Mouse (Mus musculus): ENCODE results near the gene Pitpnm3. TPM values are rescaled to one million over a fixed set of nuclear protein-coding genes. Genes with fewer than 3 reads are reported as not detected.
A peak's percentile ranks its signal among the peaks of the same experiment; 100 is the strongest.

Gene Pitpnm3
- polyA plus RNA-seq, 1 experiment from 2014 or later, result 8.5 TPM

DNA sequence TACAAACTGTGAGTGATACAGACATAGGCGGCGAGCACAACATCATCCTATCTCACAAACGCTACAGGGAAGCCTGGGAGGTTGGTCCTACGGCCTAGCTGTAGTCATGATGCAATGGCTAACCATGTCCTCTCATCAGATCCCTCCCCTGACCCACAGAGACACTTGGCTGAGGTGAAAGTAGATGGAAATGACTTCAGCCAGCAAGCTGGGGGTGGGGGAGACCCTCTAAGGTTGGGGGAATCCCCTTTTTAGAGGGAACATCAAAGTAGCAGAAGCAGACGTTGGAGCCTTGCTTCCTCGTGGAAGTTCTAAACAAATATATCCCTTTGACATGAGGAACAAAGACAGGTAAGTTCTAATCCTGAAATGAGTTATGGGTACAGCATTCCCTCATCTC lies 71.2 kb downstream of the Pitpnm3 start:
- Histone ChIP-seq H3K4me3 (ENCODE audit: low read depth, low read length) (no peak overlapping the region), H3K4me1 (ENCODE audit: insufficient read depth, low read depth, low read length) (no peaks in the 10 kb centered on the region), H3K4me2 (replicated peaks; ENCODE audit: low read depth, low read length) (no peak overlapping the region), H3K27ac (ENCODE audit: low read length) (no peak overlapping the region), H3K9me3 (ENCODE audit: low read length) (no peaks in the 10 kb centered on the region), H3K27me3 (replicated peaks; ENCODE audit: insufficient read depth, low read length) (no peaks in the 10 kb centered on the region), H3K36me3 (ENCODE audit: insufficient read depth, low read length) (no peaks in the 10 kb centered on the region), H3K9ac (replicated peaks; ENCODE audit: low read depth) (no peak overlapping the region)
- ATAC-seq (no peak), DNase-seq (ENCODE audit: low spot score) (no peak)
- 73% methylated on average over 6 of the region's 6 CpGs for WGBS
- TF ChIP-seq CTCF (IDR thresholded peaks at IDR 0.05), result no peak
- no peak for TF ChIP-seq EP300 (IDR thresholded peaks at IDR 0.05)

DNA sequence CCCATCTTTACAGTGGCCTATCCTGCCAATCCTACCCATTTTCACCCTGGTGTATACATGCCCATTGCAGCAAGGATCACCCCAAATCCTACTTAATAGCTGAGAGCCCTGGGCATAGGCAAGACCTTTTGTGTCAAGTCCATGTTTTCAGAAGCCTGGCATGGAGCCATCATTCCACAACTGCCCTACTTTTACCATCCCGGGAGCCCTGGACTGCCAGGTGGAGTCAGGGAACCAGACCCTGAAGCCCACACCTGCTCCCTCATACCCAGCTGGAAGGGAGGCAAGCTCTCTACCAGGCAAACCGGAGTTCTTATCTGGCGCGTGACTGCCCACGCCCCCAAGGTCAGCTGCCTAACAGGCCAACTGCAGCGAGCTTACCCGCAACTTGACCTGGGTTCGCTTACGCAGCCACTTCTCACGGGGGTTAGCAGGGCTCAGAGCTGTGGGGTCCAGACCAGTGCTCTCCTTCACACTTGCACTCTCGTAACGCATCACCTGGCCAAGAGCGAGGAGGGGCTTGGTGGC lies 74.4 kb downstream of the Pitpnm3 start:
- no peak overlapping the region for H3K9ac ChIP-seq (replicated peaks; ENCODE audit: low read depth)
- no peak for TF ChIP-seq EP300 (IDR thresholded peaks at IDR 0.05)
- TF ChIP-seq CTCF (IDR thresholded peaks at IDR 0.05), result no peak

GRCm38 (mm10) chr11:72060416-72060815 lies 75.2 kb downstream of the Pitpnm3 start:
- WGBS, result 65% methylated on average over 9 of the region's 9 CpGs
- Histone ChIP-seq H3K9me3 (ENCODE audit: low read length) (no peaks in the 10 kb centered on the region), H3K36me3 (ENCODE audit: insufficient read depth, low read length) (no peaks in the 10 kb centered on the region), H3K9ac (replicated peaks; ENCODE audit: low read depth) (no peak overlapping the region), H3K4me1 (ENCODE audit: insufficient read depth, low read depth, low read length) (no peaks in the 10 kb centered on the region), H3K27me3 (replicated peaks; ENCODE audit: insufficient read depth, low read length) (no peaks in the 10 kb centered on the region), H3K4me3 (ENCODE audit: low read depth, low read length) (no peak overlapping the region), H3K27ac (ENCODE audit: low read length) (no peak overlapping the region), H3K4me2 (replicated peaks; ENCODE audit: low read depth, low read length) (no peak overlapping the region)
- no peak for DNase-seq (ENCODE audit: low spot score)
- TF ChIP-seq EP300 (IDR thresholded peaks at IDR 0.05) (no peak), CTCF (IDR thresholded peaks at IDR 0.05) (no peak)
- no peak for ATAC-seq

More for the DNA sequence above, 74.4 kb downstream of the Pitpnm3 start:
- Histone ChIP-seq H3K4me2 (replicated peaks; ENCODE audit: low read depth, low read length) (no peak overlapping the region), H3K4me1 (ENCODE audit: insufficient read depth, low read depth, low read length) (no peaks in the 10 kb centered on the region), H3K36me3 (ENCODE audit: insufficient read depth, low read length) (no peaks in the 10 kb centered on the region), H3K27ac (ENCODE audit: low read length) (no peak overlapping the region), H3K27me3 (replicated peaks; ENCODE audit: insufficient read depth, low read length) (no peaks in the 10 kb centered on the region), H3K4me3 (ENCODE audit: low read depth, low read length) (no peak overlapping the region), H3K9me3 (ENCODE audit: low read length) (no peaks in the 10 kb centered on the region)
- no peak for DNase-seq (ENCODE audit: low spot score)
- WGBS, result 49% methylated on average over 13 of the region's 13 CpGs
- ATAC-seq, result no peak

- 58% methylated on average over 3 of the region's 3 CpGs for WGBS
- DNase-seq (ENCODE audit: low spot score) (no peak), ATAC-seq (no peak)
- Histone ChIP-seq H3K4me1 (ENCODE audit: insufficient read depth, low read depth, low read length) (no peaks in the 10 kb centered on the region), H3K4me2 (replicated peaks; ENCODE audit: low read depth, low read length) (no peak overlapping the region), H3K36me3 (ENCODE audit: insufficient read depth, low read length) (no peaks in the 10 kb centered on the region), H3K9me3 (ENCODE audit: low read length) (no peaks in the 10 kb centered on the region), H3K9ac (replicated peaks; ENCODE audit: low read depth) (no peak overlapping the region), H3K27ac (ENCODE audit: low read length) (no peak overlapping the region), H3K27me3 (replicated peaks; ENCODE audit: insufficient read depth, low read length) (no peaks in the 10 kb centered on the region), H3K4me3 (ENCODE audit: low read depth, low read length) (no peak overlapping the region)
- TF ChIP-seq EP300 (IDR thresholded peaks at IDR 0.05), result no peak
- no peak for TF ChIP-seq CTCF (IDR thresholded peaks at IDR 0.05)
These were observed 78.4 kb downstream of the Pitpnm3 start for GRCm38 (mm10) chr11:72057166-72057565.

GRCm38 (mm10) chr11:72055176-72055575 lies 80.4 kb downstream of the Pitpnm3 start:
- no peaks in the 10 kb centered on the region for H3K4me1 ChIP-seq (ENCODE audit: insufficient read depth, low read depth, low read length)
- H3K9me3 ChIP-seq (ENCODE audit: low read length), result no peaks in the 10 kb centered on the region
- H3K36me3 ChIP-seq (ENCODE audit: insufficient read depth, low read length), result no peaks in the 10 kb centered on the region
- DNase-seq (ENCODE audit: low spot score) (no peak), ATAC-seq (no peak)
- no peak overlapping the region for H3K4me3 ChIP-seq (ENCODE audit: low read depth, low read length)
- H3K4me2 ChIP-seq (replicated peaks; ENCODE audit: low read depth, low read length), result no peak overlapping the region
- no peak overlapping the region for H3K27ac ChIP-seq (ENCODE audit: low read length)
- H3K27me3 ChIP-seq (replicated peaks; ENCODE audit: insufficient read depth, low read length), result 0 out of 2 replicates have a peak, but pooled peaks cover 3% of the 10 kb centered on the region
- H3K9ac ChIP-seq (replicated peaks; ENCODE audit: low read depth), result no peak overlapping the region
- TF ChIP-seq EP300 (IDR thresholded peaks at IDR 0.05) (no peak), CTCF (IDR thresholded peaks at IDR 0.05) (no peak)
- 25% methylated on average over 2 of the region's 2 CpGs for WGBS

GRCm38 (mm10) chr11:72052636-72053035 lies 82.9 kb downstream of the Pitpnm3 start:
- WGBS, result 10% methylated on average over 5 of the region's 5 CpGs

More at GRCm38 (mm10) chr11:72052636-72053035, 82.9 kb downstream of the Pitpnm3 start:
- H3K4me2 ChIP-seq (replicated peaks; ENCODE audit: low read depth, low read length), result no peak overlapping the region
- peak; percentile 71 for DNase-seq (ENCODE audit: low spot score)
- no peak overlapping the region for H3K27ac ChIP-seq (ENCODE audit: low read length)
- no peak overlapping the region for H3K4me3 ChIP-seq (ENCODE audit: low read depth, low read length)
- H3K9ac ChIP-seq (replicated peaks; ENCODE audit: low read depth), result no peak overlapping the region
- H3K27me3 ChIP-seq (replicated peaks; ENCODE audit: insufficient read depth, low read length), result 0 out of 2 replicates have a peak, but pooled peaks cover 3% of the 10 kb centered on the region
- no peaks in the 10 kb centered on the region for H3K36me3 ChIP-seq (ENCODE audit: insufficient read depth, low read length)
- H3K4me1 ChIP-seq (ENCODE audit: insufficient read depth, low read depth, low read length), result no peaks in the 10 kb centered on the region
- H3K9me3 ChIP-seq (ENCODE audit: low read length), result no peaks in the 10 kb centered on the region
- ATAC-seq, result peak; percentile 57
- no peak for TF ChIP-seq EP300 (IDR thresholded peaks at IDR 0.05)
- TF ChIP-seq CTCF (IDR thresholded peaks at IDR 0.05), result peak; percentile 88

Measured in lung, postnatal 0 days (tissue).